Mouse (Mus musculus) gastrocnemius, postnatal 14 days (tissue): ENCODE results near the gene Il17rd. TPM values are rescaled to one million over a fixed set of nuclear protein-coding genes. Genes with fewer than 3 reads are reported as not detected.

ENCODE experiments used
- DNase-seq: peaks from one replicate; pipeline ENCODE4 v3.0.0; 2021; ENCODE audit warnings: mixed read lengths
- intact Hi-C: fragments of 180-260 bp; cut with DNase I; formaldehyde crosslinking; loops from one replicate; pipeline ENCODE4 v1.15.1; 2025; ENCODE audit warnings: low total_unique reads
- total RNA-seq, 2 experiments: library from RNA; stranded (reverse); gene quantifications; 2 replicates each; pipeline ENCODE4 v1.2.3; 2021

Il17rd gene
- total RNA-seq, 2 experiments from 2014 or later: 4.6 to 4.7 TPM

DNA sequence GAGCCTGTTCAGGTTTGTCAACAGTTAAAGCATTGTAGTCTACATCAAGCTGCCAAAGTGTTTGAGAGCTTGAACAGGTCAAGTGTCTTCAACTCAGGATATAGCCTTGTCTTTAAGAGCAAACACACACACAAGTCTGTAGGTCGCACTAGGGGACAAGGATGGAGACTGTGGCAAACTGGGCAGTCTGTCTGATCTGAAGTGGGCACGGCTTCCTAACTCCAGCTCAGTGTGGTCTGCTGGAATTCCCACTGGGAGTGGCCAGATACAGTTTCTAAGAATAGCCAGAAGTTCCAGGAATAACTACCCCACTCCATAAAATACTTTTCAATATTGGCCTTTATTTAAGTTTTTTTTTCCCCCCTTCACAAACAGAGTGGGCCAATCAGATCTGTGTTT lies 37.8 kb downstream of the Il17rd start:
- intact Hi-C loops: no loop called here
- no peak for DNase-seq

DNA sequence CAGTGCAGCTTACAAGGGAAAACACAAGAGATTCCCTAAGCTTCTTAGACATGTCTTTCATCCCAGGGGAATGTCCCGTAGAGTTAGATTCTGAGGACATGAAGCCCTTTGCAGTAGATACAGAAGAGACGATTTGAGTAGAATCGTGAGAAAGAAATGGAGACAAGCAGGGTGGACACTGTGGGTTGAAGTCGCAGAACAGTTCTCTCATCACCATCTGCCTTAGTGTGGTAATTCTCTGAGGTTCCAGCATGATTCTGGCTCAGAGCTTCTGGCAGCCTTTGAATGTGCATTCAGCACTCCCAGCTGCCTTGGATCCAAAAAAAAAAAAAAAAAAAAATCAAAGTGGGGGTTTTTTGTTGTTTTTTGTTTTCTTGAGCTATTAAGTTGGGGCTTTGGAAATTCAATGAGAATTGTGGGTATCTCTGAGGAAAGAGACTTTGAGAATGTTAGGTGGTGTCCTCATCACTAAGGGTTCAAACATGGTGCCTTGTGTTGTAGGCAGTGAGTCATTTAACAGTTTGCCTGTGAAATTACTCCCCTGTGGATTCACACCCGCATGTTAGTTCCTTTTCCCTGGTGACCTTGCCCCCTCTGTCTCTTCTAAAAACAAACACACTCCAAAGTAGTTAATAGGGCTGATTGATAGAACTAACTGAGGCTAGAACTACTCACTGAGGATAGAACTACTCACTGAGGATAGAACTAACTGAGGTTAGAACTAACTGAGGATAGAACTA lies 43.0 kb downstream of the Il17rd start:
- intact Hi-C loops: no loop called here
- DNase-seq: no peak

DNA sequence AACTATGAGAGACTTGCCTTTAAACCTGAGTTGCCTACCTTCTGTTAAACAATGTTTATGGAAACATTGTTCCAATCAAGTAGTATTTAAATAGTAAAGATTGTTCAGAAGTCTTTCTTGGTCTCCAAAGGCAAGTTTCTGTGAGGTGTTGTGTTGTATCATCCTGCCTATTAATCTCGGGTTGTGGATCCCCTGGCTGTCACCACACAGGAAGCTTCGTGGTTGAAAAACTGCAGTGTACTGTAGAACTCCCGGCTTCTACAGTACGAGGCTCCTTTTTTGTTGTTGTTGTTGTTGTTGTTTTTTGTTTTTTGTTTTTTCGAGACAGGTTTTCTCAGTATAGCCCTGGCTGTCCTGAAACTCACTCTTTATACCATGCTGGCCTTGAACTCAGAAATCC lies 46.7 kb downstream of the Il17rd start:
- DNase-seq: no peak

DNA sequence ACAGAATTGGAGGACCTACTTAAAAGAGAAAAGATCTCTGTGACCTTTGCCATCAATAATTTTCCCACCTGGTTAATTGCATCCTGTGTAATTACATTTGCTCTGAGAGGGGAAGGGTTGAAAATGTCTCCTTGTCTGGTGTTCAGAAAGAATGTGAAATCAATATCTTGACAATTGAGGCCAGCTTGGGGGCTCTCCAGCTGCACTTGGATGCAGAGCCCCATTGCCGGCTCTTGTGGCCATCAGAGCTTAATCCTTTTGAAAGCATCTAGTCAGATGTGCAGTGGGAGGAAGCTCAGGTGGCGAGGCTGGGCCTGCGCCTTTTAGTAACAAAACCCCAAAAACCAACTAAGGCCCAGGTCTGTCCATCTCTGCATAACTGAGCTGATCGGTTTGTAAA lies 47.3 kb downstream of the Il17rd start:
- no peak for DNase-seq
- intact Hi-C loops: no loop called here

More for the DNA sequence above, 46.7 kb downstream of the Il17rd start:
- intact Hi-C loops: no loop called here

DNA sequence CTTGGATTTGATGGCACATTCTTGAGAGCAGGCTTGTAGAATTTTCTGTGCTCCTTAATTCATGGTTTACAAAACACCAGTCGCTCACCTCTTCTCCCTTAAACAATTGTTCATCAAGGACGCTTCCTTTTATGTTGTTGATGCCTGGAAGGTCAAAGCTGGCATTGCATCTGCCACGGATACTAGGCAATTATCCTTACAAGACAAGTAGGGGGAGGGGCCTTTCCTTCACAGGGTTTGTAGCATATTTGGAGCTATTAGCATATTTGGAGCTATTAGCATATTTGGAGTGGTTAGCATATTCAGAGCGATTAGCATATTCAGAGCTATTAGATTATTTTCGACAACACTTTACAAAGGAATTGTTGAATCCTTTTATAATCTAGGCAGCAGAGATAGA lies 55.5 kb downstream of the Il17rd start:
- intact Hi-C loops: no loop called here
- no peak for DNase-seq

DNA sequence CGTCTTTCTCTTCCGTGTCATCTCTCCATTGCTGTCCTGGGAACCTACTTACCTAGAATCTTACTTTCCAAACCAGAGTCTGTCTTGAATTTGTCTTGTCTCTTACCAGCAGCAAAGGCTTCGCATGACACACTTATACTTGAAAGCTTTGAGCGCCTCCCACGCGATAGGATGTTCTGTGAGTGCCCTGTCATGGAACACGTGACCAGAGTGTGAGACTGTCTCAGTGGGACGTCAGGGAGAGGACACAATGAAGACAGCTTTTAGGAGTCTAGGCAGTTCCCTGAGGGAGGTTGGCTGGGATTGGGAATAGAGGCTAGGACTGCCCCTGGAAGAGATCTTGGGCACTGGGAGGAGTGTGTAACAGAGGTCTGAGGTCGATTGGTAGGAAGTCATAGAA lies 57.4 kb downstream of the Il17rd start:
- intact Hi-C loops: loop anchor here (2.0 kb wide), 1 partner anchor 63 kb away; no protein-coding TSS in a partner anchor
- no peak for DNase-seq

DNA sequence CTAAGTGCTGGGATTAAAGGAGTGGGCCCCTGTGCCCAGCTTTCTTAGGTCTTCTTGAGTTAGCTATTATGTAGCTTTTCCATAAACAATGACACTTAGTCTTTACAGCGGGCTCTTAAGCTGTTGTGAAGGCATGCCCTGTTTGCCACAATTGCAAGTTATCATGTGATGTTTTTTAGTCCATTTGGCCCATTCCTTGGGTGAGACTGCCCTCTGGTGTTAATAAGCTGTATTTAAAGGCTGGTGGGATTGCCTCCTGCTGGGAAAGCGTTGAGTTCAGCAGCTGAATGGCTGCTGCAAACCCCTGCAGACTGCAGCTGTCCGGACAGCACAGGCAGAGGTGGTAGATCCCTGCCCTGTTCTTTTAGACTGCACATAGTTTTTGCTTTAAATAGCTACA lies 58.0 kb downstream of the Il17rd start:
- DNase-seq: peak; percentile 52
- intact Hi-C loops: loop anchor here (2.0 kb wide), 1 partner anchor 64 kb away; no protein-coding TSS in a partner anchor

DNA sequence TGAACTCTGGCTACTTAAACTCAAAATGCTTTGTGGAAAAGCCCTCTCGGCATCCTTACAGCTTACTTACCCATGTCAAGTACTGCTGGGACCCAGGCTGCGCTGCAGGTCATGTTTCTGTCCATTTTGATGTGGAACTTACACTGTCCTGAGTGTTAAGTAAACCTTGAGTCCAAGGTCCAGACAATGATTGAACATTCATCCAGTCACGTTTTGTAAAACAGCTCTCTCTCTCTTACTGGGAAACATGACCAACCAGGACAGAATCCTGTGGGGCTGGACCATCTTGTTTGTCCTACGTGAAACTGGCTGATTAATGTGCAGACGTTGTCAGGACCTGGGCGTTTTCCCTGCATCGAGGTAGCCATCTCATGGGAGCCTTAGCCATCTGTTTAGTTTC lies 63.0 kb downstream of the Il17rd start:
- no peak for DNase-seq
- intact Hi-C loops: loop anchor here (10.0 kb wide), 1 partner anchor 313 kb away; no protein-coding TSS in a partner anchor

DNA sequence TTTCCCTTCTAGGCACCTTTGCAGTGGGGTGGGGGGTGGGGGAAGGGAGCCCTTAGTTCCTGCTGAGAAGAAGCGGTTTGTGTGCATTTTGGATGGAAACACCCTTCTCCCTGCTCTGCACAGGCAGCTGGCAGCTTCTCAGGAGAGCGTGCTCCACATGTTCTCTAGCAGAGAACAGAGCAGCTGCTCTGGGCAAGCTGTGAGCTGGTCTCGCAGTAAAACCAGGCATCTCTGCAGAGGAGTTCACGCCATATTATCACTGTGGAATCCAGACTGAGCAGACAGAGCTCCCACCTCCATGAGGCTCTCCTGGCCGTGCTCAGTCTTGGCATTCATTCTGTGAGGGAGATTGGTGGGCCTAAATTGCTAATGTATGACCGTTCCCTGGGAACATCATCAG lies 64.0 kb downstream of the Il17rd start:
- no peak for DNase-seq
- intact Hi-C loops: loop anchor here (10.0 kb wide), 1 partner anchor 312 kb away; no protein-coding TSS in a partner anchor

DNA sequence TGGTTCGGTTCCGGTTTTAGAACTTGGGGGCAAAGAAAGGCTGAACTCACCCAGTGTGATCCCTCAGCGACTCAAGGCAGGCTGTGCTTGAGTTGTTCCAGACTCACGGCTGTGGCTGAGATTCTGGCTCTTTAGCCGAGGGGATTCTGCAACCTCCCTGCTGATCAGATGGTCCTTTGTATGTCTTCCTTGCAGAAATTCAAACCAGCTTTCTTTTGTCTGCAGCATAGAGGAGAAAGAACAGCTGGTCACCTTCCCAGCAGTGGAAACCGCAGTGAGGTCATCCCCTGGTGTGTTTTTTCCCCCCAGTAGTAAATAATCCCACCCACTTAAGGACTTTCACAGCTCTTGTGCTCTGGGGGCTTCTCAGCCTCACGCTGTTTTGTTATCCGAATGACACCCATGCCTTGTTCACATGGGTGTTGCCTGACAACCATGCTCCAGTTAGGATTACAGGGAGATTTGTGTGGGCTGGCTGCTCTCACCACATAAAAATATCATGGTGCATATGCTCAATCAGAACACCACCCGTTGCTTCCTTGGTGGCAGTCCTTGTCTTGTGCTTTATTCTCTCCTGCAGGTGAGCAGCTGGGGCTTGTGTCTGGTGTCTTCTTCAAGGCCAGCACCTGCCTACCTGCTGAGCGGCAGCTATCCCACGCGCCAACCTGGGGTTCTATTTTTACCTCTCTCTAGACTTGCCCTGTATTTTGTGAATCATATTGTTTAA lies 67.2 kb downstream of the Il17rd start:
- DNase-seq: no peak
- intact Hi-C loops: loop anchor here (10.0 kb wide), 1 partner anchor 309 kb away; no protein-coding TSS in a partner anchor

DNA sequence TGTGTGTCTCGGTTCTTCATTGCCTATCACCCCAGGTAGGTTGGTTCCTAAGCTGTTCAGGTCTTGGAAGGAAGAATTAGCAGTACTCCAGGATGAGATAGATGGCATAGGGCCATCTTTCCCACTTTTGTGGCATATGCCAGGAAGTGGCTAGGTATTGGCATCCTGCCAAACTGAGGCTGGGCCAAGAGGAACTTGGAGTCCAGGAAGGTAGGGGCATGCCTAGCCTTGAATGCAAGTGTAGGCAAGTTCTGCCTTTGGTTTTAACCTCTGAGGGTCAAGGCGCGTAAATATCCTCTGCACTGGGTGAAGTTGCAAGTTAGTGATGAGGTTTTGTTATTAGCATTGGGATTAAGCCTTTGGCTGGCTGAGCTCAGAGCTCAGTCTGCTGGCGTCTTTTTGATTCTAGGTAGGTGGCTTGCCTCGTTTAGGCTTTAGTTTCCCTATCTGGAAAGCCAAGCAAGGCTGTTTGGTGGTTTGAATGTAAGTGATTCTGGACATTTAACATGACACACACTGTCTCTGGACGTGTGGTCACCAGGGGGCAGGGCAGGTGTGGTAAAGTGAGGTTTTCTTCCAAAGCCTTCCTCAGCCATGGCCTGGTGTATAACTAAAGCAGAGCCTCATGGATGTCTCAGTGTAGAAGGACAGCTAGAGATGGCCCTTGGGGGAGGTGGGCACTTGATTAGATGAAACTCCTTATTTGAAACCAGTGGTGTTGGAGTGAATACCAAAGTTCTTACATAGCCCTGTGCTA lies 70.2 kb downstream of the Il17rd start:
- no peak for DNase-seq
- intact Hi-C loops: loop anchor here (2.0 to 10.0 kb wide), 2 partner anchors 76 to 306 kb away; no protein-coding TSS in a partner anchor

DNA sequence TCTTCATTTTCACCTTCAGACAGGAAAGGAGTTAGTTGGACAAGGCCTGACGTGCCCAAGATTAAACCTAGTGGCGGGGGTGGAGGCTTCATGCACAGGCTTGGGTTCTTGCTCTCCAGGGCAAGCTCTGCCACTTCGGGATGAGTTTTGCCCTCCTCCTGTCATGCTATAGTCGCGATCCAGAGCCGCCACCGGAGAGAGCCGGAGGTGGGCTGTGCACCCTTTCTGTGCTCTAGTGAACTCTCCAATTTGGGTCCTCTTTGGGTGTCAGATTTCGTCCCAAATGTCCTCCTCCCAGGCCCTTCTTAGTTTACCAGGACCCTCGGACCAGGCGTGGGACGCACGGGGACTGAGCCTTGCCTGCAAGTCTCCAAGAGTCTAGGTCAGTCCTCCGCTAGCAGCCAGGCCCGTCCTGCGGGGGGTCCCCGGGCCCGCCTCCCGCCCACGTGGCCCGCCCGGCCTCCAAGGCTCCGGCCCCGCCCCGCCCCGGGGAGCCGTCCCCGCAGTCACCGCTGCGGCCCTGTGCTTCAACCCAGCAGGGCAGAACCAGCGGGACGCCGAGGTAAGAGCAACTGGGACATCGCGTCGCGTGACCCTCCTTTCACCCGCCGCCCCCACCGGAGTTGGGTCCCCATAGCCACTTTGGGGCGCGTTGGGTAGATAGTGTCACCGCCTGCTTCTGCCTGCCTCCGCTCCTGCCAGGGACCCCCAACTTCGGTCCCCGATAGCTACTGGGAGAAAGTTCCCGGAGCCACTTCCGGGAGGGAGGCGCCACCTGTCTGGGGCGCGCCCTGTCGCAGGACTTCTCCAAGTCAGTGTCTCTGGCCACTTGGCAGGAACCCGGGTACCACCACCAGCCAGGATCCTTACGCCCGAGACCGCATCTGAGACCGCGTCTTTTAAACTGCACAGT lies 75.9 kb downstream of the Il17rd start, which contains the start of gene Arhgef3:
TSS of gene Arhgef3 (plus strand) at position 538 of the 913 bp plus-strand sequence.
- intact Hi-C loops: no loop called here
- DNase-seq: peak; percentile 79

DNA sequence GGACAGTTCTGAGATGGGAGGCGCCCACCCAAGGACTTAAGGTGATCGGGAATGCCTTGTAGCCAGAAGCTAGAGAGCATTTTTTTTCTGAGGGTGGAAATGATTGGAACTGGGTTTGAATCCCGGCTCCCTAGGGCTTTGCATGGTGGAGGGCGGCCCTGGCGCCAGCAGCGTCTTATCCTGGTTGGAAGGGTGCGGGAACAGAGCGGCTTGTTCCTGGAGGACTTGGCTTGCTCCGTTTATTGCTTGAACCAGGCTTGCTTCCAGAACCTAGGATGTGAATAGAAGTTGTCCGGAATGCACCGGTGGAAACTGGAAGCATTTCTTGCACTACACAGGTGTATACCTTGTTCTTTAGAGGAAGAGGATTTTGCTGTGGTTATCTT lies 76.5 kb downstream of the Il17rd start:
- intact Hi-C loops: no loop called here
- no peak for DNase-seq

DNA sequence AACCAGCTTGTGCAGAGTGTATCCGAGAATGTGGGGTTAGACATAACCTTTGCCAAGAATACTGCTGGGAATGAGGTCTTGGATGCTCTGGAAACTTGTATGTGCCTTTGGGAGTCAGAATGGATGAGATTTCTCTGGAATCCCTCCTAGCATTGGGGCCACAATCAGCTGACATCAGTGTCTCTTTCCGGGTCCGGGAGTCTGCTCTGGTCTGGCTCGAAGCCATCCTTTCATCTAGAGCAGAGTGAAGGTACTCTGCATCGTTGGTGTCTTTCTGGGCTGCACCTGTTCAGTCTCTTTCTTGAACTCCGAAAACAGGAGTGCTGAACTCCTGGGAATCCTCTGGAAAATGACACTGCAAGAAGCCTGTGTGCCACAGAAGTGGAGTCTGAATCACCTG lies 77.2 kb downstream of the Il17rd start:
- intact Hi-C loops: no loop called here
- DNase-seq: no peak

DNA sequence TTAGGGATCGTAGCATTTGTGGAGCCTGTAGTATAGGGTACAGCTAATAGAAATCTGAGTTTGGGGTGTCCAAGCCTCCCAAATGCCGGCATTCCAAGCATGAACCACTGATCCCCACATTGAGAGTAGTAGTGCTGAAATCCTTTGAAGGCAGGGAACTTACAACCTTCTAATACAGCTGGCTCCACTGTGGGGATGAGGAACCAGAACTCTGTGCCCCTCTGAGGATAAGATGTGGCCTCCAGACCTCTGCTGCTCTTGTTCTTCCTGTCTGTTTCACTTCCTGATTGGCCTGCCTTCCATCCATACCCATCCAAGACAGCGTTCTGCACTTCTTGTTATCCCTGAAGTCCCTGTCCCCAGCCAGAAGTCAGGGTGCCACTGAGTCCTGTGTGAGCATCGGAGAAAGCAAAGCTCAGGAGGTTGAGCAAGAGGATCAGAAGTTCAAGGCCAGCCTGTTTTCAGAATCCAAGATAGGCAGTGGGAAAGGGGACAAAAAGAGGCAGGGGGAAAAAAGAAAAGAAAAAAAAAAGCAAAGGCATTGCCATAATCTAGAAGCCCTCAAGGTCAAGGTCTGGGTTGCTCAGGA lies 77.9 kb downstream of the Il17rd start:
- DNase-seq: no peak
- intact Hi-C loops: no loop called here

DNA sequence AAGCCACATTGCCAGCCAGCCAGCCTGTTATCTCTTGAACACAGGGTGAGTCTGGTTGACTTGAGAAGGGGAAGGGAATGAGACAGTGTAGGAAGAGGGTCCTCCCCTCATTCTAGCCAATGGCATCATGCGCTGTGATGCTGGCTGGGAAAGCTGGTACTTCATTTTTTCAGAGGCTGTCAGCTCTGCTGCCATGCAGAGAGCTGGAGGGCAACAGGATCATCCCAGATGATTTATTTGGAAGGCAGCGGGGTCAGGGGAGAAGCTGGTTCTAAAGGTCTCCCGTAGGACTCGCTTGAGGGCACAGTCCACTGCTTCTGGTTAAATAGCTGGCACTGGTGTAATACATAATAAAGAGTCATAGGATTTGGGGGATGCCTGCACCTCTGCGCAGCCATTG lies 79.8 kb downstream of the Il17rd start:
- DNase-seq: no peak
- intact Hi-C loops: no loop called here

DNA sequence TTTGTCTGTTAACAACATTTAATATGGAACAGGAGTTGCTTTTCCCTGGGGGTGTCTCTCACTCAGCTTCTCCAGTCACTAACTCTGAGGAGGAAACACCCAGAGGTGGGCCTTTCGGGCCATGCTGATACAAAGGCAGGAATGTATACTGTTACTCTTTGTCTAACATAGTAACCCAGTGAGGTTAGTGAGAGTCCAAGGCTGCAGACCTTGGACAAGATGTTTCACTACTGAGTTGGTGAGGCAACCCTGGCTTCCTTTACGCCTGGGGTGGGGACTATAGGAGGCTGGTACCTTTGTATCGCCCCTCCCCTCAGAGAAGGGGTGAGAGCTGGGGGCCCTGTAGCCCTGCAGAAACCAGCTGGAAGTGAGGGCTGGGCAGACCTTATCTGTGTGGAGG lies 83.9 kb downstream of the Il17rd start:
- intact Hi-C loops: no loop called here
- DNase-seq: no peak

DNA sequence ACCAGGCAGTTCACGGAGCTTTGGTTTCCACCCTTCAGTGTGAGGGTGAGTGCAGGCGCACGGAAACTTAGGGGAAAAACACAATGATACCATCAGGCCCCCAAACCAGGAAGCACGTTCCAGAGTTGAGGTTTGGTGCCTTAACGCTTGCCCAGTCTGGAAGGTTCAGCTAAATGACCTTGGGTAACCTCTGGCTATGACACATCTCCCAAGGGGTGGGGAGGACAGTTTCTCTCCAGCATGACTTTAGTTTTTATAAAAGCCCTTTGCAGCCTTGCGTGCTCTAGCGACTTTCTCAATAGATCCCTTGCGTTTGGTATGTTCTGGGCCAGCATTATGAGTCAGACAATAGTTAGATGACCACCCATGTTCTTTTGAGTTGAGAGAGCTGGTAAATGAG lies 84.8 kb downstream of the Il17rd start:
- intact Hi-C loops: no loop called here
- no peak for DNase-seq

DNA sequence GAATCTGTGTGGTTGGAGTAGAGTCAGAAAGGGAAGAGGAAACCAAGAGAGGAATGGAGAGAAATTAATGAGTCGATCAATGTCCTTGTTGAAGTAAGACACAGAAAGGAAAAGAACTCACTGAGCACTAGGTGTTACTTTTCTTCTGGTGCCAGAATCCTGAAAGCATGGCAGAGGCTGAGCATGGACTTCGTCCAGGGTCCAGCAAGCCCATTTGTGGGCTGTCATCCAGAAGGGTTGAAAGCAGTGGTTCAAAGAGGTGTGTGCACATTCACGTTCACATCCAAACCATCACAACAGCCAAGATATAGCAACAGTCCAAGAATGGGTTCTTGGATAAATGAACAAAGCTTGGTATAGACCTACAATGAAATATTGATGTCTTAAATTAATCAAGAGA lies 91.3 kb downstream of the Il17rd start:
- intact Hi-C loops: no loop called here
- DNase-seq: no peak
